Mouse (Mus musculus): ENCODE data around the gene Usp2.

- TF ChIP-seq ZNF384 (IDR thresholded peaks at IDR 0.05; ENCODE audit: low read depth, low read length) (no peak), MAFK (IDR thresholded peaks at IDR 0.05; ENCODE audit: insufficient read depth, low read depth, low read length) (no peak)
These were observed 41.6 kb downstream of the Usp2 start for GRCm38 (mm10) chr9:44108269-44109055.
